Mouse (Mus musculus) stomach, postnatal 0 days (tissue): ENCODE data around the gene Naif1.

Experiments
- CTCF ChIP-seq: IDR thresholded peaks from 2 replicates; pipeline ENCODE4 v1.5.1; 2016; ENCODE audit warnings: antibody characterized with exemption, low read depth, mild to moderate bottlenecking, moderate library complexity
- EP300 ChIP-seq: optimal IDR thresholded peaks from 2 replicates; pipeline ENCODE3; 2016; ENCODE audit warnings: antibody characterized with exemption

- no peak for TF ChIP-seq CTCF
- no peak for TF ChIP-seq EP300
Measured at GRCm38 (mm10) chr2:32501754-32502324, 51.6 kb downstream of the Naif1 start.
